Mouse (Mus musculus): ENCODE measurements around the gene Lhfpl3. TPM values are rescaled to one million over a fixed set of nuclear protein-coding genes. Genes with fewer than 3 reads are reported as not detected.

Lhfpl3 gene
- polyA plus RNA-seq, 1 experiment from 2014 or later = not detected

GRCm38 (mm10) chr5:23255816-23256418, 510.1 kb downstream of the Lhfpl3 start:
- H3K4me3 ChIP-seq (ENCODE audit: low read depth, low read length) = no peak overlapping the region
- WGBS (ENCODE audit: insufficient replicate concordance) = 47% methylated on average over 3 of the region's 3 CpGs
- ATAC-seq = no peak
- no peak overlapping the region for H3K4me2 ChIP-seq (ENCODE audit: low read depth, low read length)
- H3K36me3 ChIP-seq (replicated peaks; ENCODE audit: insufficient read depth, low read length) = no peaks in the 10 kb centered on the region
- H3K9ac ChIP-seq (replicated peaks) = no peak overlapping the region
- TF ChIP-seq EP300 (IDR thresholded peaks at IDR 0.05; ENCODE audit: low read depth) (no peak), CTCF (IDR thresholded peaks at IDR 0.05; ENCODE audit: low read depth) (no peak)
- H3K27me3 ChIP-seq (ENCODE audit: insufficient read depth, low read length) = no peaks in the 10 kb centered on the region
- no peak for DNase-seq
- no peak overlapping the region for H3K27ac ChIP-seq (ENCODE audit: low read depth)
- H3K4me1 ChIP-seq (ENCODE audit: insufficient read depth) = peaks cover 4% of the 10 kb centered on the region; the same call in 1 of the 2 replicates
- no peaks in the 10 kb centered on the region for H3K9me3 ChIP-seq (ENCODE audit: low read length)

- Histone ChIP-seq H3K36me3 (replicated peaks; ENCODE audit: insufficient read depth, low read length) (no peaks in the 10 kb centered on the region), H3K4me3 (ENCODE audit: low read depth, low read length) (no peak overlapping the region), H3K4me2 (ENCODE audit: low read depth, low read length) (no peak overlapping the region), H3K27me3 (ENCODE audit: insufficient read depth, low read length) (no peaks in the 10 kb centered on the region), H3K27ac (ENCODE audit: low read depth) (no peak overlapping the region), H3K4me1 (ENCODE audit: insufficient read depth) (no peaks in the 10 kb centered on the region), H3K9me3 (ENCODE audit: low read length) (no peaks in the 10 kb centered on the region), H3K9ac (replicated peaks) (no peak overlapping the region)
- WGBS (ENCODE audit: insufficient replicate concordance) = 63% methylated on average over 3 of the region's 3 CpGs
- DNase-seq (no peak), ATAC-seq (no peak)
- no peak for TF ChIP-seq CTCF (IDR thresholded peaks at IDR 0.05; ENCODE audit: low read depth)
These were observed 527.5 kb downstream of the Lhfpl3 start for GRCm38 (mm10) chr5:23273309-23273708.

GRCm38 (mm10) chr5:23279364-23279763, 533.5 kb downstream of the Lhfpl3 start:
- ATAC-seq (no peak), DNase-seq (no peak)
- no peaks in the 10 kb centered on the region for H3K36me3 ChIP-seq (replicated peaks; ENCODE audit: insufficient read depth, low read length)
- no peaks in the 10 kb centered on the region for H3K27me3 ChIP-seq (ENCODE audit: insufficient read depth, low read length)
- H3K4me3 ChIP-seq (ENCODE audit: low read depth, low read length) = no peak overlapping the region
- H3K4me2 ChIP-seq (ENCODE audit: low read depth, low read length) = no peak overlapping the region
- no peak overlapping the region for H3K9ac ChIP-seq (replicated peaks)
- WGBS (ENCODE audit: insufficient replicate concordance) = 75% methylated on average over 7 of the region's 7 CpGs
- no peaks in the 10 kb centered on the region for H3K4me1 ChIP-seq (ENCODE audit: insufficient read depth)
- H3K9me3 ChIP-seq (ENCODE audit: low read length) = no peaks in the 10 kb centered on the region
- TF ChIP-seq CTCF (IDR thresholded peaks at IDR 0.05; ENCODE audit: low read depth) (no peak), EP300 (IDR thresholded peaks at IDR 0.05; ENCODE audit: low read depth) (no peak)
- no peak overlapping the region for H3K27ac ChIP-seq (ENCODE audit: low read depth)

GRCm38 (mm10) chr5:23284884-23285283, 539.0 kb downstream of the Lhfpl3 start:
- Histone ChIP-seq H3K9me3 (ENCODE audit: low read length) (no peaks in the 10 kb centered on the region), H3K36me3 (replicated peaks; ENCODE audit: insufficient read depth, low read length) (no peaks in the 10 kb centered on the region), H3K27me3 (ENCODE audit: insufficient read depth, low read length) (no peaks in the 10 kb centered on the region), H3K4me3 (ENCODE audit: low read depth, low read length) (no peak overlapping the region), H3K9ac (replicated peaks) (no peak overlapping the region), H3K27ac (ENCODE audit: low read depth) (no peak overlapping the region), H3K4me2 (ENCODE audit: low read depth, low read length) (no peak overlapping the region), H3K4me1 (ENCODE audit: insufficient read depth) (no peaks in the 10 kb centered on the region)
- WGBS (ENCODE audit: insufficient replicate concordance) = 19% methylated on average over 3 of the region's 3 CpGs
- DNase-seq = no peak
- peak; percentile 56 for TF ChIP-seq CTCF (IDR thresholded peaks at IDR 0.05; ENCODE audit: low read depth)
- TF ChIP-seq EP300 (IDR thresholded peaks at IDR 0.05; ENCODE audit: low read depth) = no peak
- ATAC-seq = no peak

GRCm38 (mm10) chr5:23289149-23289548, 543.3 kb downstream of the Lhfpl3 start:
- Histone ChIP-seq H3K9ac (replicated peaks) (no peak overlapping the region), H3K4me1 (ENCODE audit: insufficient read depth) (no peaks in the 10 kb centered on the region), H3K4me3 (ENCODE audit: low read depth, low read length) (no peak overlapping the region), H3K4me2 (ENCODE audit: low read depth, low read length) (no peak overlapping the region), H3K27ac (ENCODE audit: low read depth) (no peak overlapping the region), H3K36me3 (replicated peaks; ENCODE audit: insufficient read depth, low read length) (no peaks in the 10 kb centered on the region), H3K27me3 (ENCODE audit: insufficient read depth, low read length) (no peaks in the 10 kb centered on the region), H3K9me3 (ENCODE audit: low read length) (no peaks in the 10 kb centered on the region)
- DNase-seq = no peak
- no peak for TF ChIP-seq CTCF (IDR thresholded peaks at IDR 0.05; ENCODE audit: low read depth)
- no peak for TF ChIP-seq EP300 (IDR thresholded peaks at IDR 0.05; ENCODE audit: low read depth)
- ATAC-seq = no peak

Small RNA genes lying within 50 kb of the gene (microRNA-seq; reads per million reads assigned to microRNA genes)
- gene Gm28022 (not detected), gene Gm44363 (not detected)

Other genes starting within 250 kb of the Lhfpl3 start
- gene Orc5, start 195.6 kb upstream of the Lhfpl3 start, polyA plus RNA-seq (2015; fragmentation: Nextera tagmentation; extraction: Ambion mirVana) = 26.0 and 26.3 TPM in 2 replicates